Mouse (Mus musculus): Measurements from ENCODE around the gene Ache. TPM values are rescaled to one million over a fixed set of nuclear protein-coding genes. Genes with fewer than 3 reads are reported as not detected.

Ache gene
- polyA plus RNA-seq, 1 experiment: 1.1 TPM

GRCm38 (mm10) chr5:137334317-137334716 is 47.0 kb downstream of the Ache start:
- no peak for DNase-seq (ENCODE audit: low read depth)

- DNase-seq (ENCODE audit: low read depth): no peak
Observed at GRCm38 (mm10) chr5:137335066-137335465, 47.7 kb downstream of the Ache start.

GRCm38 (mm10) chr5:137337190-137337589 is 49.9 kb downstream of the Ache start:
- DNase-seq (ENCODE audit: low read depth): no peak

- no peak for DNase-seq (ENCODE audit: low read depth)
Observed at GRCm38 (mm10) chr5:137338256-137338655, 50.9 kb downstream of the Ache start.

- DNase-seq (ENCODE audit: low read depth): no peak
Observed at GRCm38 (mm10) chr5:137338663-137339289, 51.5 kb downstream of the Ache start.

- no peak for DNase-seq (ENCODE audit: low read depth)
Observed at GRCm38 (mm10) chr5:137339290-137339979, 52.1 kb downstream of the Ache start.

GRCm38 (mm10) chr5:137340222-137340621 is 52.9 kb downstream of the Ache start:
- DNase-seq (ENCODE audit: low read depth): no peak

GRCm38 (mm10) chr5:137342407-137343012 is 55.2 kb downstream of the Ache start:
- DNase-seq (ENCODE audit: low read depth): no peak

GRCm38 (mm10) chr5:137343412-137343811 is 56.1 kb downstream of the Ache start:
- DNase-seq (ENCODE audit: low read depth): no peak

GRCm38 (mm10) chr5:137343869-137344268 is 56.5 kb downstream of the Ache start:
- DNase-seq (ENCODE audit: low read depth): no peak

Other genes with a start within 250 kb of the Ache start
- 43.7 and 60.2 TPM in 2 replicates for gene Ap1s1, start 241.4 kb upstream of the Ache start, polyA plus RNA-seq (2012; rRNA removed)
- 6.6 and 9.2 TPM in 2 replicates for gene Serpine1, start 215.3 kb upstream of the Ache start, polyA plus RNA-seq (2012; rRNA removed)
- gene Trim56, start 171.3 kb upstream of the Ache start, polyA plus RNA-seq (2012; rRNA removed): 7.2 and 12.7 TPM in 2 replicates
- 0.23 TPM in 1 of 2 replicates, not detected in the other for gene Muc3, start 138.2 kb upstream of the Ache start, polyA plus RNA-seq (2012; rRNA removed)
- gene Muc3a, start 75.1 kb upstream of the Ache start, polyA plus RNA-seq (2012; rRNA removed): 0.62 and 0.96 TPM in 2 replicates
- 12.7 and 18.3 TPM in 2 replicates for gene Ufsp1, start 7.1 kb downstream of the Ache start, polyA plus RNA-seq (2012; rRNA removed)
- gene Srrt, start 20.2 kb downstream of the Ache start, polyA plus RNA-seq (2012; rRNA removed): 151 and 153 TPM in 2 replicates
- gene Trip6, start 26.9 kb downstream of the Ache start, polyA plus RNA-seq (2012; rRNA removed): 51.2 and 56.0 TPM in 2 replicates
- gene Slc12a9, start 46.1 kb downstream of the Ache start, polyA plus RNA-seq (2012; rRNA removed): 20.5 and 21.6 TPM in 2 replicates
- 30.7 and 30.8 TPM in 2 replicates for gene Ephb4, start 62.6 kb downstream of the Ache start, polyA plus RNA-seq (2012; rRNA removed)
- 0.20 TPM in 2 replicates for gene Zan, start 189.5 kb downstream of the Ache start, polyA plus RNA-seq (2012; rRNA removed)
- gene Pop7, start 215.0 kb downstream of the Ache start, polyA plus RNA-seq (2012; rRNA removed): 40.5 and 48.9 TPM in 2 replicates
- 21.5 and 26.9 TPM in 2 replicates for gene Gigyf1, start 231.0 kb downstream of the Ache start, polyA plus RNA-seq (2012; rRNA removed)
- gene Epo, start 245.7 kb downstream of the Ache start, polyA plus RNA-seq (2012; rRNA removed): not detected in 2 replicates
- gene Gnb2, start 246.0 kb downstream of the Ache start, polyA plus RNA-seq (2012; rRNA removed): 740 and 760 TPM in 2 replicates

All from gonadal fat pad, adult 2 months (tissue).